Mouse (Mus musculus) limb, embryonic 10.5 days (tissue): ENCODE measurements at regions not wholly inside any gene's neighbourhood (a gene's known extent, or its start where the extent isn't known, plus 50 kb on each side); places are given as distances from the start of the nearest gene placed in this dataset.

ENCODE experiments used
- DNase-seq: peaks from one replicate; pipeline ENCODE4 v3.0.0-alpha.2; 2017; ENCODE audit warnings: low spot score
- H3K27ac ChIP-seq: fragments of 300-500 bp; sonication (generic); 2 replicates; pipeline ENCODE4 v1.5.1; 2016; ENCODE audit warnings: mild to moderate bottlenecking
- H3K27me3 ChIP-seq: fragments of 300-500 bp; sonication (generic); 2 replicates; pipeline ENCODE4 v1.6.1; 2016; ENCODE audit warnings: low read depth, mild to moderate bottlenecking; ENCODE audit not compliant: poor library complexity, severe bottlenecking
- H3K36me3 ChIP-seq: fragments of 300-500 bp; sonication (generic); 2 replicates; pipeline ENCODE4 v1.6.1; 2016; ENCODE audit warnings: mild to moderate bottlenecking, moderate library complexity
- H3K4me1 ChIP-seq: fragments of 300-500 bp; sonication (generic); 2 replicates; pipeline ENCODE4 v1.6.1; 2016
- H3K4me3 ChIP-seq: fragments of 300-500 bp; sonication (generic); 2 replicates; pipeline ENCODE4 v1.5.1; 2016; ENCODE audit warnings: mild to moderate bottlenecking, moderate library complexity
- H3K9me3 ChIP-seq: fragments of 300-500 bp; sonication (generic); replicated peaks from 2 replicates; pipeline ENCODE4 v1.6.1; 2016; ENCODE audit warnings: mild to moderate bottlenecking
- WGBS: fragments of 180-500 bp; shearing (Covaris S2); methylation state at CpG from one replicate; pipeline ENCODE4 v1.1.7; 2016; 5-methylcytosine and 5-hydroxymethylcytosine counted together

- H3K4me1 ChIP-seq = peaks cover 11% of the 10 kb centered on the region
- H3K27ac ChIP-seq = 0 out of 2 replicates have a peak overlapping the region, but pooled peaks have one; percentile 78
- 92% methylated on average over 7 of the region's 7 CpGs for WGBS
- no peaks in the 10 kb centered on the region for H3K9me3 ChIP-seq
- DNase-seq = no peak
- no peak overlapping the region for H3K4me3 ChIP-seq
- H3K36me3 ChIP-seq = no peaks in the 10 kb centered on the region
- H3K27me3 ChIP-seq = no peaks in the 10 kb centered on the region
Observed at GRCm38 (mm10) chr3:133599731-133600130, 54.8 kb upstream of the Tet2 start.

- no peak overlapping the region for H3K4me3 ChIP-seq
- peaks cover 11% of the 10 kb centered on the region for H3K4me1 ChIP-seq
- 25% methylated on average over 11 of the region's 11 CpGs for WGBS
- H3K27me3 ChIP-seq = no peaks in the 10 kb centered on the region
- peak; percentile 49 for DNase-seq
- no peaks in the 10 kb centered on the region for H3K9me3 ChIP-seq
- peak overlapping the region; percentile 78 for H3K27ac ChIP-seq
- H3K36me3 ChIP-seq = no peaks in the 10 kb centered on the region
Observed at GRCm38 (mm10) chr3:133600447-133601220, 55.7 kb upstream of the Tet2 start.

GRCm38 (mm10) chr3:133605460-133605859 is 60.5 kb upstream of the Tet2 start:
- DNase-seq = no peak
- Histone ChIP-seq H3K9me3 (no peaks in the 10 kb centered on the region), H3K4me3 (no peak overlapping the region), H3K27me3 (no peaks in the 10 kb centered on the region), H3K27ac (no peak overlapping the region), H3K36me3 (no peaks in the 10 kb centered on the region), H3K4me1 (peaks cover 9% of the 10 kb centered on the region)
- WGBS = 93% methylated on average over 6 of the region's 6 CpGs

- H3K36me3 ChIP-seq = no peaks in the 10 kb centered on the region
Observed at GRCm38 (mm10) chr3:133608845-133609261, 63.9 kb upstream of the Tet2 start.

GRCm38 (mm10) chr3:133613836-133614711 is 69.1 kb upstream of the Tet2 start:
- Histone ChIP-seq H3K27ac (no peak overlapping the region), H3K4me1 (peaks cover 11% of the 10 kb centered on the region), H3K27me3 (no peaks in the 10 kb centered on the region), H3K4me3 (no peak overlapping the region), H3K9me3 (no peaks in the 10 kb centered on the region), H3K36me3 (no peaks in the 10 kb centered on the region)
- DNase-seq = no peak
- WGBS = 78% methylated on average over 12 of the region's 12 CpGs

More at GRCm38 (mm10) chr3:133608845-133609261, 63.9 kb upstream of the Tet2 start:
- no peaks in the 10 kb centered on the region for H3K27me3 ChIP-seq
- DNase-seq = no peak
- no peak overlapping the region for H3K27ac ChIP-seq
- WGBS = 81% methylated on average over 3 of the region's 3 CpGs
- H3K4me3 ChIP-seq = no peak overlapping the region
- H3K4me1 ChIP-seq = no peaks in the 10 kb centered on the region
- no peaks in the 10 kb centered on the region for H3K9me3 ChIP-seq

GRCm38 (mm10) chr3:133614712-133615426 is 69.9 kb upstream of the Tet2 start:
- 54% methylated on average over 14 of the region's 14 CpGs for WGBS
- DNase-seq = no peak
- no peaks in the 10 kb centered on the region for H3K9me3 ChIP-seq
- no peak overlapping the region for H3K4me3 ChIP-seq
- no peaks in the 10 kb centered on the region for H3K27me3 ChIP-seq
- H3K4me1 ChIP-seq = peaks cover 11% of the 10 kb centered on the region
- H3K27ac ChIP-seq = no peak overlapping the region
- H3K36me3 ChIP-seq = no peaks in the 10 kb centered on the region

GRCm38 (mm10) chr3:133617036-133617435 is 72.1 kb upstream of the Tet2 start:
- H3K36me3 ChIP-seq = no peaks in the 10 kb centered on the region
- no peak for DNase-seq
- no peaks in the 10 kb centered on the region for H3K27me3 ChIP-seq
- H3K4me3 ChIP-seq = no peak overlapping the region
- H3K9me3 ChIP-seq = no peaks in the 10 kb centered on the region
- WGBS = 80% methylated on average over 2 of the region's 2 CpGs
- peaks cover 11% of the 10 kb centered on the region for H3K4me1 ChIP-seq
- H3K27ac ChIP-seq = no peak overlapping the region

GRCm38 (mm10) chr3:133618491-133618890 is 73.6 kb upstream of the Tet2 start:
- Histone ChIP-seq H3K4me3 (no peak overlapping the region), H3K4me1 (peaks cover 11% of the 10 kb centered on the region), H3K9me3 (no peaks in the 10 kb centered on the region), H3K27ac (no peak overlapping the region), H3K36me3 (no peaks in the 10 kb centered on the region), H3K27me3 (no peaks in the 10 kb centered on the region)
- WGBS = 91% methylated on average over 3 of the region's 3 CpGs
- DNase-seq = no peak

- Histone ChIP-seq H3K4me3 (no peak overlapping the region), H3K4me1 (no peaks in the 10 kb centered on the region), H3K27ac (no peak overlapping the region), H3K36me3 (no peaks in the 10 kb centered on the region), H3K27me3 (no peaks in the 10 kb centered on the region), H3K9me3 (no peaks in the 10 kb centered on the region)
- DNase-seq = no peak
- 79% methylated on average over 9 of the region's 9 CpGs for WGBS
Observed at GRCm38 (mm10) chr3:133623201-133623744, 78.3 kb upstream of the Tet2 start.

GRCm38 (mm10) chr3:133624079-133624875 is 79.3 kb upstream of the Tet2 start:
- Histone ChIP-seq H3K27me3 (no peaks in the 10 kb centered on the region), H3K9me3 (no peaks in the 10 kb centered on the region), H3K4me3 (no peak overlapping the region), H3K4me1 (no peaks in the 10 kb centered on the region), H3K27ac (no peak overlapping the region), H3K36me3 (no peaks in the 10 kb centered on the region)
- no peak for DNase-seq
- WGBS = 87% methylated on average over 3 of the region's 3 CpGs

- H3K27me3 ChIP-seq = no peaks in the 10 kb centered on the region
- H3K27ac ChIP-seq = no peak overlapping the region
- no peaks in the 10 kb centered on the region for H3K9me3 ChIP-seq
- no peak overlapping the region for H3K4me3 ChIP-seq
- WGBS = 95% methylated on average over 3 of the region's 3 CpGs
- DNase-seq = no peak
- H3K4me1 ChIP-seq = no peaks in the 10 kb centered on the region
- H3K36me3 ChIP-seq = no peaks in the 10 kb centered on the region
Observed at GRCm38 (mm10) chr3:133625046-133625445, 80.1 kb upstream of the Tet2 start.

- Histone ChIP-seq H3K27me3 (no peaks in the 10 kb centered on the region), H3K4me1 (no peaks in the 10 kb centered on the region), H3K27ac (no peak overlapping the region), H3K4me3 (no peak overlapping the region), H3K36me3 (no peaks in the 10 kb centered on the region), H3K9me3 (no peaks in the 10 kb centered on the region)
- 67% methylated on average over 1 of the region's 1 CpGs for WGBS
- DNase-seq = no peak
Observed at GRCm38 (mm10) chr3:133626442-133626841, 81.5 kb upstream of the Tet2 start.
